Mouse (Mus musculus): ENCODE measurements at regions not wholly inside any gene's neighbourhood (a gene's known extent, or its start where the extent isn't known, plus 50 kb on each side); places are given as distances from the start of the nearest gene placed in this dataset.

GRCm38 (mm10) chr13:107823342-107823741 lies 220.9 kb upstream of the Smim15 start:
- TF ChIP-seq MYB (IDR thresholded peaks at IDR 0.05; ENCODE audit: low read depth, low read length), result no peak
- no peak for TF ChIP-seq CHD1 (IDR thresholded peaks at IDR 0.05; ENCODE audit: low read depth, low read length)
- no peak for TF ChIP-seq HCFC1 (IDR thresholded peaks at IDR 0.05; ENCODE audit: low read depth, low read length)
- no peak for TF ChIP-seq CTCF (IDR thresholded peaks at IDR 0.05 in 2 of 3, conservative IDR thresholded peaks at IDR 0.05 in 1 of 3; ENCODE audit: control insufficient read depth in 1 of 3, insufficient read depth in 1 of 3, low read depth in 2 of 3, low read length in 3 of 3, poor library complexity in 1 of 3, severe bottlenecking in 1 of 3)
- TF ChIP-seq SMC3 (IDR thresholded peaks at IDR 0.05; ENCODE audit: low read depth, low read length), result no peak
- TF ChIP-seq USF1 (IDR thresholded peaks at IDR 0.05; ENCODE audit: low read depth, low read length), result no peak
- no peak for TF ChIP-seq GATA1 (IDR thresholded peaks at IDR 0.05; ENCODE audit: low read depth, low read length)
- no peak for TF ChIP-seq MAZ (IDR thresholded peaks at IDR 0.05; ENCODE audit: low read depth, low read length)
- TF ChIP-seq TAL1 (IDR thresholded peaks at IDR 0.05; ENCODE audit: low read length), result no peak
- no peak for TF ChIP-seq TBP (IDR thresholded peaks at IDR 0.05; ENCODE audit: low read depth, low read length)
- TF ChIP-seq POLR2AphosphoS2 (IDR thresholded peaks at IDR 0.05; ENCODE audit: low read length), result no peak
- TF ChIP-seq POLR2A (IDR thresholded peaks at IDR 0.05; ENCODE audit: control insufficient read depth in 1 of 2, insufficient read depth in 1 of 2, low read depth in 1 of 2, low read length in 2 of 2, poor library complexity in 1 of 2), result no peak
- no peak for TF ChIP-seq USF2 (IDR thresholded peaks at IDR 0.05; ENCODE audit: borderline replicate concordance in 1 of 2, insufficient read depth in 1 of 2, low read depth in 1 of 2, low read length in 2 of 2)
- no peak for TF ChIP-seq ZKSCAN1 (IDR thresholded peaks at IDR 0.05; ENCODE audit: low read depth, low read length)
